Mouse (Mus musculus) kidney, embryonic 16.5 days (tissue): Measurements from ENCODE around the gene Cd47. TPM values are rescaled to one million over a fixed set of nuclear protein-coding genes. Genes with fewer than 3 reads are reported as not detected.

Experiments used
- ATAC-seq: fragments of 200-750 bp; cut with Nextera tagmentation; 2 replicates; pipeline ENCODE4 v1.8.0; 2017; ENCODE audit warnings: moderate TSS enrichment; ENCODE audit not compliant: low FRiP score, low TSS enrichment
- H3K27ac ChIP-seq: fragments of 300-500 bp; sonication (generic); 2 replicates; pipeline ENCODE4 v1.5.1; 2014; ENCODE audit warnings: low read length
- H3K27me3 ChIP-seq: fragments of 300-500 bp; sonication (generic); 2 replicates; pipeline ENCODE4 v1.6.1; 2014; ENCODE audit warnings: low read length, control low read depth, mixed read lengths; ENCODE audit not compliant: insufficient read depth
- H3K36me3 ChIP-seq: fragments of 300-500 bp; sonication (generic); 2 replicates; pipeline ENCODE4 v1.6.1; 2014; ENCODE audit warnings: low read length, control low read depth, mixed read lengths; ENCODE audit not compliant: insufficient read depth
- H3K4me1 ChIP-seq: fragments of 300-500 bp; sonication (generic); 2 replicates; pipeline ENCODE4 v1.6.1; 2014; ENCODE audit warnings: low read length, control low read depth, mixed read lengths; ENCODE audit not compliant: insufficient read depth
- H3K4me2 ChIP-seq: fragments of 300-500 bp; sonication (generic); replicated peaks from 2 replicates; pipeline ENCODE4 v1.6.1; 2014; ENCODE audit warnings: low read depth, low read length
- H3K4me3 ChIP-seq: fragments of 300-500 bp; sonication (generic); 2 replicates; pipeline ENCODE4 v1.5.1; 2014; ENCODE audit warnings: mild to moderate bottlenecking, low read length
- H3K9ac ChIP-seq: fragments of 300-500 bp; sonication (generic); replicated peaks from 2 replicates; pipeline ENCODE4 v1.6.1; 2014; ENCODE audit warnings: low read length
- H3K9me3 ChIP-seq: fragments of 300-500 bp; sonication (generic); 2 replicates; pipeline ENCODE4 v1.6.1; 2016; ENCODE audit warnings: low read length, control low read depth
- WGBS: fragments of 180-500 bp; shearing (Covaris S2); extraction: QIAGEN DNeasy Blood & Tissue Kit; methylation state at CpG from one replicate; pipeline ENCODE4 v1.1.7; 2014; 5-methylcytosine and 5-hydroxymethylcytosine counted together
- polyA plus RNA-seq: library from polyadenylated mRNA; unstranded; fragments of >200 nt; fragmentation: Nextera tagmentation; extraction: Ambion mirVana; gene quantifications from 2 replicates; pipeline ENCODE4 v1.2.1, GENCODE M21; 2015

Cd47 gene
- polyA plus RNA-seq, 1 experiment from 2014 or later = 78.0 TPM

DNA sequence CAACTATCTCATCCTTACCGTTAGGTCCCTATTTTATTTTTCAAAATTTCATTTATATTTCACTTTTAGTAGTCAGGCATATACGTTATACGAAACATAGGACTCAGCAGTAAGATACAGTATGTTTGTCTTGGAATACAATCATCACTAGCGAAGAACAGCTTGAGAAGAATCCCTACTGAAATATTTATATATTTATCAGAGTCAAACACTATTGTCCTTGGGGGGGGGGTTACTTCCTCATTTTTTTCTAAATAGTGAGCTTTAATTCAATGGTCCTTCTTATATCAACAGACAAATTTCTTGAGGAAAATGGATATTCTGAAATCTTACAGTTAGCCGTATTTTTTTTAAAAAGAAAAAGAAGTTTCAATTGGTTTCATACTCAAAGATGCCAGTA lies 101.8 kb downstream of the Cd47 start:
- H3K36me3 ChIP-seq = peaks cover 17% of the 10 kb centered on the region
- no peaks in the 10 kb centered on the region for H3K27me3 ChIP-seq
- ATAC-seq = no peak
- no peak overlapping the region for H3K9ac ChIP-seq
- no peak overlapping the region for H3K4me3 ChIP-seq
- H3K9me3 ChIP-seq = no peaks in the 10 kb centered on the region
- peaks cover 9% of the 10 kb centered on the region; the same call in 1 of the 2 replicates for H3K4me1 ChIP-seq
- no peak overlapping the region for H3K27ac ChIP-seq
- WGBS = 94% methylated on average over 5 of the region's 5 CpGs
- H3K4me2 ChIP-seq = no peak overlapping the region

DNA sequence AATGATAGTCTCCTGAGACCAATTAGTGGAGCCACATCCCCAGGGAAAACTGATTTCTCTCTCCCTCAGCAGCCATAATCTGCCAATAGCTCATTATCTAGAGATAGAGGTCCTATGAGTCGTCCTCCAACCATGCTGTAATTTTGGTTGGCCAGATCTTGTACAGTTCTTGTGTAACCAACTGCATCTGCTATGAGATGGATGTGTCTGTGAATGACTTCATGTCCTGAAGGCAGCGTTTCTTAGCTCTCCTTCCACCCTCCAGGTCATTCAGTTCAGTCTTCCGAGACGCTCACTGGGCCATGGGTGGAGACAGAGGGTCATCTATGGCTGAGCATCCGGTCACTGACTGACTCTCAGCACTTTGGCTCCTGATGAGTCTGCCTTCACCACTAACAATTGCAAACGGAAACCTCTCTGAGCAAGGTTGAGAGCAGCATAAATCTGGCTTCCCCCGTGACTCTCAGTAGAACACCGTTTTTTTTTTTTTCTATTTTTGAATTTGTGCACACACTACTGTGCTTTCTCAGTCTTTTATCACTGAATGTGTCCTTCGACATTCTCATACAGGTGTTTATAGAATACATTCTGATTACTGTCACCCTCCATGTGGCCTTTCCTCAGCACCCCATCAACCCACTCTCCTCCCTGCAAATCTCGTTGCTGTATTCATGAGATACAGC lies 104.1 kb downstream of the Cd47 start:
- ATAC-seq = no peak

DNA sequence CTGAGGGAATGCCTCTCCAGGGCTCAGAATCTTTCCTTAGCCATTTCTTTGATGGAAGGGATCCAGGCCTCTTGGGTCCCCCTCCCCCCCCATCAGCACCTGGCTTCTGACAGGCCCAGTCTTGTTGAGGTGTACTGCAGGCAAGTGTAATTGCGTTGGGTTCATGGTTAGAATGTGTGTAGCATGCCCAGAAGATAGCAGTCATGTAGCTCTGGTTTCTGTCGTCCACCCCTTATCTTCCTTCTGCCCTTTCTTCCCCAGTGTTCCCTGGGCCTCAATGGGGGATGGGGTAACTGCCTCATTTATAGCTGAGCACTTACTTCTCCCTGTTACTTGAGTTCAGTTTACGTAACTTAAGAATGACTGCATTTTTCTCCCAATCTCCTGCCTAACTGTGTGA lies 104.7 kb downstream of the Cd47 start:
- ATAC-seq = no peak
- H3K27ac ChIP-seq = peak overlapping the region; percentile 37; the same call in 1 of the 2 replicates
- H3K9me3 ChIP-seq = no peaks in the 10 kb centered on the region

More for the DNA sequence above, 104.1 kb downstream of the Cd47 start:
- WGBS = 75% methylated on average over 10 of the region's 10 CpGs
- H3K4me2 ChIP-seq = no peak overlapping the region
- no peak overlapping the region for H3K9ac ChIP-seq
- H3K4me1 ChIP-seq = peaks cover 12% of the 10 kb centered on the region; the same call in 1 of the 2 replicates
- no peak overlapping the region for H3K27ac ChIP-seq
- no peaks in the 10 kb centered on the region for H3K27me3 ChIP-seq
- no peak overlapping the region for H3K4me3 ChIP-seq
- no peaks in the 10 kb centered on the region for H3K9me3 ChIP-seq
- peaks cover 14% of the 10 kb centered on the region for H3K36me3 ChIP-seq

DNA sequence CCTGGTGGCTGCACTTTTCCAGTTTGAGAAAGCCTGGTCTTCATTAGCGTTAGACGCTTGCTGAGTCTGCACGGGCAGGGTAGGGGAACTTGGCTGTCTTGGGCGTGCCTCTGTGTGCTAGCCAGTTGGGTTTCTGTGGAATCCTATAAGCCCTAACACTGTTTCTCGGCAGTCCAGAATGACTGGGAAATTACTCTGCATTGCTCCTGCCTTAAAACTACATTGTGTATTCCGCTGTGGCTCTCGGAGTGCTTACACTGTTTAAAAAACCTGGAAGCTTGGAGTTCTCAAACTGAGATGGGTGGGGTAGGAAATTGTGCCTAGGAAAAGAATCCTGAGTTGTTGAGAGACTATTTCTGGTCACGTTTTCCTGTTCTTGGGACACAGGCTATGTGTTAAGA lies 105.3 kb downstream of the Cd47 start:
- WGBS = 70% methylated on average over 8 of the region's 8 CpGs
- Histone ChIP-seq H3K4me2 (no peak overlapping the region), H3K27ac (peak overlapping the region; percentile 37; the same call in 1 of the 2 replicates), H3K9me3 (no peaks in the 10 kb centered on the region), H3K36me3 (peaks cover 13% of the 10 kb centered on the region; the same call in 1 of the 2 replicates), H3K27me3 (no peaks in the 10 kb centered on the region), H3K4me1 (peaks cover 12% of the 10 kb centered on the region; the same call in 1 of the 2 replicates), H3K4me3 (no peak overlapping the region), H3K9ac (no peak overlapping the region)
- no peak for ATAC-seq

More for the DNA sequence above, 104.7 kb downstream of the Cd47 start:
- Histone ChIP-seq H3K27me3 (no peaks in the 10 kb centered on the region), H3K4me3 (no peak overlapping the region), H3K9ac (no peak overlapping the region), H3K4me2 (no peak overlapping the region), H3K4me1 (peaks cover 12% of the 10 kb centered on the region; the same call in 1 of the 2 replicates), H3K36me3 (peaks cover 13% of the 10 kb centered on the region; the same call in 1 of the 2 replicates)
- WGBS = 69% methylated on average over 3 of the region's 3 CpGs

DNA sequence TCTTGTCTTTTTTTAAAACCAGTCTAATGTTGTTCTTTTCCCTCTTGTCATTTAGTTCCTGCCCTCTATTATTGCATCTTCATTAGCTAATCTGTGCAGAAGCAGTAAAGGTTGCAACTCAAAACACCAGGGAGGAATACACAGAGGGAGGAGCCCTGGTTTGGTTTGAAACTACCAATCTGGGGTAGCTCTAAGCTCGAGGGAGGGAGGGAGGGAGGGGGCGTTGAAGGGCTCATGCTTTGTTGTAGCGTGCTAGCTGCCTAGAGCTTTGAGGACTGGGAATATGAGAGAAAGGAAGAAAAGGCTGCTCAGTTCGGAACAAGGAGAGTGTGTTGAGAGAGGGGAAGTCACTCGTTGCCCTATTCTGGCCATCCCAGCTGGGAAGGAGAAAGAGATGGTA lies 105.7 kb downstream of the Cd47 start:
- Histone ChIP-seq H3K4me3 (no peak overlapping the region), H3K9ac (no peak overlapping the region), H3K27ac (peak overlapping the region; percentile 37; the same call in 1 of the 2 replicates), H3K9me3 (no peaks in the 10 kb centered on the region), H3K4me2 (no peak overlapping the region), H3K36me3 (peaks cover 13% of the 10 kb centered on the region; the same call in 1 of the 2 replicates), H3K4me1 (peaks cover 12% of the 10 kb centered on the region; the same call in 1 of the 2 replicates), H3K27me3 (no peaks in the 10 kb centered on the region)
- no peak for ATAC-seq
- WGBS = 57% methylated on average over 5 of the region's 5 CpGs

DNA sequence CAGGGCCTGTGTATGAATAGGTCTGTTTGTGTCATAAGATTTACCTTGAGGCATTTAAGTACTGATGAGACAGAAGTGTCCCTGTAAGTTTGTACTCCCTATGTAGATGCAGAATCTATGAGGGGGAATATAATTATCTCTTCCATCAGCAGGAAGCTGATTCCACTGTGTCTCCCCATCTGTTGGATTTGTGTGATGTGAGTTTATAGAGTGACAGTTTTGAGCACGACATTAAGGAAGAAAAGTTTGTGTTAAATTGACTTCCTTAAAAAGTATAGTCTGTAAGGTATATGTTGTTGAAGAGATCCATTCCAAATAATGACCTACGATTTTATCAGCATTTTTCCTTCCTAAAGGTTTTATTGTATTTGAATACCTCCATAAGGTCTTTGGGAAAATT lies 106.6 kb downstream of the Cd47 start:
- Histone ChIP-seq H3K4me1 (peaks cover 12% of the 10 kb centered on the region; the same call in 1 of the 2 replicates), H3K4me3 (no peak overlapping the region), H3K36me3 (peaks cover 15% of the 10 kb centered on the region; the same call in 1 of the 2 replicates), H3K9me3 (no peaks in the 10 kb centered on the region), H3K27me3 (no peaks in the 10 kb centered on the region), H3K27ac (no peak overlapping the region), H3K9ac (no peak overlapping the region), H3K4me2 (no peak overlapping the region)
- 78% methylated on average over 2 of the region's 2 CpGs for WGBS
- no peak for ATAC-seq

DNA sequence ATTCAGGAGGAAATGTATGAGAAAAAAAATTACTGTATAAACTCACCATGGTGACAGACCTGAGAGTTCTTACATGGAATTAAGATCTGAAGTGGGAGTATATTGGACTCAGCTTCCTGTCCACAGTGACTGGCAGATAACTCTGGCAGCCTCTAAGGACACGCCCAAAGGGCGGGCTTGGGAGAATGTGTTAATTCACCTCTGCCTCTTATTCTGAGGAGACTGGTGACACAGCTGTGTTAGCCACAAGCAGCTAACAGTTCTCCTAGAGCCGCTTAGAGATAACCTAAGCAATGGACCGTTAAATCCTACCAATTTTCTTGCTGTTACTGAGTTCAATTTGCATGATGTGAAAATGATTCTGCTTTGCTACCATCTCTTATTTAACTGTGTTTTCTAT lies 107.0 kb downstream of the Cd47 start:
- no peaks in the 10 kb centered on the region for H3K27me3 ChIP-seq

DNA sequence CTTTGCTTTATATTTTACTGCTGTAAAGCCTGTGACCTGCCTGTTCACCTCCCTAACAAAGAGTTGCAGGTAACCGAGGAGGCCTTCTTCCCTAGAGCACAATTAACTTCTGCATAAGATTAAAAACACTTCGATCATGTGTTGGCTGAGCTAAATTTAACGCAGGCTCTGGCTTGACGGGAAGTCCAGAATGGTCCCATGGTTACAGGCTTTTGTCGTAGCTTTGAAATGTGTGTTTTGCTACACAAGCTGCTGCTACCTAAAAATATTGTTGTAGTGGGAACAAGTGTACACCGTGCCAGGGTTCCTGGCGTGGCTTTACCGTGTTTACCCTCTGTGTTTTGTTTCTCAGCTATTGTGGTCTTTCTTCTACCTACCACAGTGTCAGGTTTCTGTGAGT lies 109.2 kb downstream of the Cd47 start:
- Histone ChIP-seq H3K27me3 (no peaks in the 10 kb centered on the region), H3K4me3 (no peak overlapping the region), H3K4me2 (no peak overlapping the region), H3K4me1 (peaks cover 12% of the 10 kb centered on the region; the same call in 1 of the 2 replicates), H3K9me3 (no peaks in the 10 kb centered on the region), H3K9ac (no peak overlapping the region), H3K27ac (no peak overlapping the region), H3K36me3 (peaks cover 4% of the 10 kb centered on the region; the same call in 1 of the 2 replicates)
- 65% methylated on average over 8 of the region's 8 CpGs for WGBS
- ATAC-seq = no peak

More for the DNA sequence above, 107.0 kb downstream of the Cd47 start:
- no peak overlapping the region for H3K4me3 ChIP-seq
- H3K4me1 ChIP-seq = peaks cover 12% of the 10 kb centered on the region; the same call in 1 of the 2 replicates
- no peak overlapping the region for H3K4me2 ChIP-seq
- no peak overlapping the region for H3K27ac ChIP-seq
- H3K36me3 ChIP-seq = peaks cover 15% of the 10 kb centered on the region; the same call in 1 of the 2 replicates
- H3K9me3 ChIP-seq = no peaks in the 10 kb centered on the region
- no peak for ATAC-seq
- WGBS = 41% methylated on average over 4 of the region's 4 CpGs
- no peak overlapping the region for H3K9ac ChIP-seq

DNA sequence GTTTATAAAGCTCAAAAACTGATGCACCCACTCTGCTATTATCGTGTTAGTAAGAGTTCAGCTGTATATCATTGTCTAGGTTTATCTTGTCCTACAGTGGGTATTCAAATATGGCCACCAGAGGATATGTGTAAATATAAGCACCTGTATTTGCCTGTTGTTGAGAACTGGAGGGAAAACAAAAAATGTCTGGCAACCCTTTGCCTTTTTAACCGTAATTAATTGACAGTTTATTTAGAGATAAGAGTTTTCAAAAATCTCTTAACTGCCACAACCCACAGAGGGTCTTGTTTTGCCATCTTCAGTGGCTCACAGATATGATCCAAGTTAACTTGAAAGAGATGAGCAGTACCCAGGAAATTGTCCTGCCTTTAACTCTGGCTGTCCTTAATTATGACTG lies 113.8 kb downstream of the Cd47 start:
- WGBS = 91% methylated on average over 2 of the region's 2 CpGs
- H3K9ac ChIP-seq = no peak overlapping the region
- no peak for ATAC-seq

More for the DNA sequence above, 113.8 kb downstream of the Cd47 start:
- Histone ChIP-seq H3K9me3 (no peaks in the 10 kb centered on the region), H3K27ac (no peak overlapping the region), H3K4me3 (no peak overlapping the region), H3K27me3 (no peaks in the 10 kb centered on the region), H3K4me2 (no peak overlapping the region), H3K4me1 (no peaks in the 10 kb centered on the region), H3K36me3 (peaks cover 3% of the 10 kb centered on the region; the same call in 1 of the 2 replicates)
